Mouse (Mus musculus) CH12.LX (cell line): Measurements from ENCODE around the gene Acot4. TPM values are rescaled to one million over a fixed set of nuclear protein-coding genes. Genes with fewer than 3 reads are reported as not detected.
"Not testable (repeated sequence)": the region's sequence is repeated elsewhere in the genome, so short reads cannot be mapped to it uniquely, and the experiment has no call there.

Source experiments
- DNase-seq: peaks from one replicate; pipeline ENCODE4 v3.0.0-alpha.2; 2013; ENCODE audit errors: extremely low read depth
- H3K27ac ChIP-seq: 2 replicates; pipeline ENCODE4 v1.5.1; 2012; ENCODE audit warnings: low read depth, mild to moderate bottlenecking, control low read depth, moderate library complexity; ENCODE audit not compliant: insufficient read depth
- H3K27me3 ChIP-seq: replicated peaks from 2 replicates; pipeline ENCODE3; 2012; ENCODE audit warnings: inconsistent platforms
- H3K36me3 ChIP-seq, 2 experiments: replicated peaks in 1 of 2; 2 replicates each; pipeline versions ENCODE3 to v1.6.1; 2012; ENCODE audit warnings: inconsistent platforms in 1 of 2, low read length in 1 of 2, mild to moderate bottlenecking in 1 of 2, mixed read lengths in 1 of 2, moderate library complexity in 1 of 2; ENCODE audit not compliant: control insufficient read depth in 1 of 2, insufficient read depth in 1 of 2
- H3K4me1 ChIP-seq, 2 experiments: 2 replicates each; pipeline ENCODE4 v1.6.1; 2012; ENCODE audit warnings: inconsistent platforms in 1 of 2, moderate library complexity in 1 of 2; ENCODE audit not compliant: insufficient read depth in 2 of 2, control insufficient read depth in 1 of 2
- H3K4me2 ChIP-seq: 2 replicates; pipeline ENCODE4 v1.6.1; 2012; ENCODE audit warnings: low read depth, mild to moderate bottlenecking, control low read depth; ENCODE audit not compliant: poor library complexity, insufficient read depth, severe bottlenecking
- H3K4me3 ChIP-seq, 3 experiments: fragments of 150-350 bp in 1 of 3; sonication (generic) in 1 of 3; replicated peaks in 1 of 3; 2 replicates each; pipeline versions ENCODE3 to v1.5.1; 2011 to 2012; ENCODE audit warnings: low read depth in 2 of 3, low read length in 2 of 3, mild to moderate bottlenecking in 2 of 3, moderate library complexity in 2 of 3, control low read depth in 1 of 3, improper control_type of control experiment in 1 of 3, inconsistent platforms in 1 of 3, mixed read lengths in 1 of 3; ENCODE audit not compliant: poor library complexity in 1 of 3
- H3K79me2 ChIP-seq: replicated peaks from 2 replicates; pipeline ENCODE4 v1.6.1; 2012; ENCODE audit warnings: mild to moderate bottlenecking, moderate library complexity; ENCODE audit not compliant: control insufficient read depth, poor library complexity, insufficient read depth, severe bottlenecking; ENCODE audit errors: extremely low read depth
- H3K9ac ChIP-seq: 2 replicates; pipeline ENCODE4 v1.6.1; 2012; ENCODE audit warnings: low read depth, mild to moderate bottlenecking, control low read depth, moderate library complexity; ENCODE audit not compliant: insufficient read depth
- H3K9me3 ChIP-seq: replicated peaks from 2 replicates; pipeline ENCODE3; 2012; ENCODE audit warnings: low read length, inconsistent platforms, mixed read lengths
- BHLHE40 ChIP-seq: IDR thresholded peaks from 2 replicates; pipeline ENCODE4 v1.6.1; 2011; ENCODE audit warnings: mild to moderate bottlenecking, low read depth, low read length, improper control_type of control experiment
- CHD1 ChIP-seq: IDR thresholded peaks from 2 replicates; pipeline ENCODE4 v1.6.1; 2012; ENCODE audit warnings: low read depth, low read length, improper control_type of control experiment, inconsistent platforms
- CTCF ChIP-seq, 2 experiments: IDR thresholded peaks in 1 of 2; conservative IDR thresholded peaks in 1 of 2; 2 replicates each; pipeline ENCODE4 v1.5.1; 2011 to 2012; ENCODE audit warnings: low read depth in 2 of 2, low read length in 2 of 2, improper control_type of control experiment in 1 of 2, inconsistent platforms in 1 of 2, mild to moderate bottlenecking in 1 of 2, moderate library complexity in 1 of 2
- E2F4 ChIP-seq: IDR thresholded peaks from 2 replicates; pipeline ENCODE4 v1.6.1; 2011; ENCODE audit warnings: low read depth, low read length, improper control_type of control experiment; ENCODE audit not compliant: insufficient replicate concordance
- GABPA ChIP-seq: IDR thresholded peaks from 2 replicates; pipeline ENCODE4 v1.6.1; 2012; ENCODE audit warnings: low read depth, low read length, improper control_type of control experiment, inconsistent platforms; ENCODE audit not compliant: insufficient replicate concordance
- JUN ChIP-seq: IDR thresholded peaks from 2 replicates; pipeline ENCODE4 v1.6.1; 2011; ENCODE audit warnings: low read depth, mild to moderate bottlenecking, low read length, improper control_type of control experiment, moderate library complexity; ENCODE audit not compliant: insufficient read depth
- JUND ChIP-seq: conservative IDR thresholded peaks from 2 replicates; pipeline ENCODE4 v1.6.1; 2011; ENCODE audit warnings: low read depth, low read length, improper control_type of control experiment
- KAT2A ChIP-seq: IDR thresholded peaks from 2 replicates; pipeline ENCODE4 v1.6.1; 2012; ENCODE audit warnings: low read length, improper control_type of control experiment, inconsistent platforms; ENCODE audit not compliant: insufficient replicate concordance
- MAX ChIP-seq: IDR thresholded peaks from 2 replicates; pipeline ENCODE4 v1.6.1; 2011; ENCODE audit warnings: low read length, improper control_type of control experiment
- MAZ ChIP-seq: IDR thresholded peaks from 2 replicates; pipeline ENCODE4 v1.6.1; 2012; ENCODE audit warnings: low read depth, mild to moderate bottlenecking, inconsistent platforms, low read length, improper control_type of control experiment, moderate library complexity
- MYC ChIP-seq: IDR thresholded peaks from 2 replicates; pipeline ENCODE4 v1.6.1; 2011; ENCODE audit warnings: low read depth, mild to moderate bottlenecking, improper control_type of control experiment, low read length
- NELFE ChIP-seq: IDR thresholded peaks from 2 replicates; pipeline ENCODE4 v1.6.1; 2011; ENCODE audit warnings: low read depth, low read length, improper control_type of control experiment
- NRF1 ChIP-seq: IDR thresholded peaks from 2 replicates; pipeline ENCODE4 v1.6.1; 2014; ENCODE audit warnings: low read depth, mild to moderate bottlenecking, inconsistent platforms, low read length, improper control_type of control experiment, moderate library complexity
- RAD21 ChIP-seq: IDR thresholded peaks from 2 replicates; pipeline ENCODE4 v1.6.1; 2011; ENCODE audit warnings: low read depth, mild to moderate bottlenecking, low read length, improper control_type of control experiment, moderate library complexity
- SMC3 ChIP-seq: IDR thresholded peaks from 2 replicates; pipeline ENCODE4 v1.6.1; 2011; ENCODE audit warnings: low read depth, low read length, improper control_type of control experiment
- ZC3H11A ChIP-seq: IDR thresholded peaks from 2 replicates; pipeline ENCODE4 v1.6.1; 2012; ENCODE audit warnings: low read depth, mild to moderate bottlenecking, inconsistent platforms, low read length, improper control_type of control experiment
- ZNF384 ChIP-seq: IDR thresholded peaks from 2 replicates; pipeline ENCODE4 v1.6.1; 2012; ENCODE audit warnings: low read depth, low read length, improper control_type of control experiment, inconsistent platforms
- dilution Hi-C: fragments of 300-500 bp; cut with MboI; formaldehyde crosslinking; loops from 2 replicates; pipeline ENCODE4 v1.14.3; 2020; ENCODE audit warnings: low sequenced_read_pairs; ENCODE audit not compliant: extremely low pct_unique_long_range_greater_than_20kb, extremely low pct_ligation_motif_present
- in situ Hi-C: fragments of 300-500 bp; cut with MboI; formaldehyde crosslinking; loops from 3 replicates; pipeline ENCODE4 v1.14.3; 2019; ENCODE audit warnings: low sequenced_read_pairs, low pct_ligation_motif_present, low pct_unique_long_range_greater_than_20kb, mixed read lengths
- polyA plus RNA-seq: library from polyadenylated mRNA; unstranded; fragments of >175 nt; gene quantifications from 2 replicates; pipeline ENCODE4 v1.2.1, GENCODE M21; 2012; ENCODE audit warnings: low read depth; ENCODE audit not compliant: insufficient read length
- total RNA-seq, 2 experiments: library from RNA; depleted of rRNA; stranded (reverse); fragments of 300-350 nt in 1 of 2; fragments of >200 nt in 1 of 2; gene quantifications; 2 replicates each; pipeline ENCODE4 v1.2.3; 2012 to 2014

Gene Acot4
- total and polyA plus RNA-seq, 3 experiments = not detected

DNA sequence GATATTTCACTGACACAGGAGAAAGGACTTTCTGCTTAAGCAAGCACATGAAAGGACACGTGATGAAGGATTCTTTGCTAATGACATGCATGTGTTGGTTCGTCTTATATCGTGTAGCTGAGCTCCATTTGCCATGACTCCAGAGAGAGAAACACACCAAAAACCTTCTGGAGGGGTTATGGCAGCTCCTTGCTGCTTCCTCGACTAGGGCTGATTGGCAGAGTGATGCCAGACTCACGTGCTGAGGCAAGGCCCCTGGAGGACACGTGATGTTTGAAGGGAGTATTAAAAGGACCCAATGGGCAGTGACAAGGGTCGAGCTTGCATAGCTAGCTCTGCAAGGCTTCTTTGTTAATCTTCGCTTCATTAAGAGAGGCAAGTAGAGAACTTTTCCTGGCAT lies 30.1 kb downstream of the Acot4 start:
- Histone ChIP-seq H3K4me2 (no peak overlapping the region), H3K9ac (no peak overlapping the region), H3K27me3 (no peaks in the 10 kb centered on the region), H3K4me3 (no peak overlapping the region), H3K36me3 (no peaks in the 10 kb centered on the region), H3K9me3 (no peaks in the 10 kb centered on the region), H3K4me1 (no peaks in the 10 kb centered on the region), H3K79me2 (no peaks in the 10 kb centered on the region), H3K27ac (no peak overlapping the region)
- DNase-seq = no peak
- in situ Hi-C loops = loop anchor here (25.0 kb wide), 2 partner anchors 106 to 281 kb away; partner anchors contain the start of gene Riox1
- dilution Hi-C loops = no loop called here
- TF ChIP-seq CTCF (conservative IDR thresholded peaks at IDR 0.05 in 1 of 2, IDR thresholded peaks at IDR 0.05 in 1 of 2; ENCODE audit: low read depth in 2 of 2, low read length in 2 of 2) (no peak), MYC (no peak), JUND (no peak), CHD1 (no peak), GABPA (no peak), BHLHE40 (peak; percentile 48)

DNA sequence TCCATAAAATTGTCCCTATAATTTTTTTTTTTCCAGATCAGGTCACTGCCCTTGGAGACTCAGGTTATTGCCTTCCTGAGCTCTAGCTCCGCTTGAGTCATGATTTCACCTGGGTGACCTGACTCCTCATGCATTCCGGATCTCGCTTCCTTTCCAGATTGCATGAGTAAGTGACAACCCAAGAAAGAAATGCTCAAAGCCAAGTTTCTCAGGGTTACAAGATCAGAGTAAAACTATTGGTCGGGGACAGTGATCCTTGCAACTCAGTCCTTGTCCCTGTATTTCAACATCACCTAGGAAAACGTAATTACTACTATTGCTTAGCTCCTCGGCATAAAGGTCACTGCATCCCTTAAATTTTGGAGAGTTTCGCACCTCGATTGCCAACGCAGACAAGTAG lies 30.8 kb downstream of the Acot4 start, which contains the start of gene Acot5:
TSS of gene Acot5 (plus strand) at position 340 of the 400 bp plus-strand sequence.
- no peak within 1 kb of the TSS for H3K9ac ChIP-seq
- H3K27me3 ChIP-seq = no peaks in the 10 kb centered on the region
- TF ChIP-seq BHLHE40 (no peak), E2F4 (no peak), GABPA (no peak), RAD21 (no peak), NELFE (no peak), ZNF384 (no peak), MYC (no peak), ZC3H11A (no peak), SMC3 (no peak), MAZ (no peak), KAT2A (no peak), NRF1 (no peak), MAX (no peak), JUN (no peak)
- dilution Hi-C loops = no loop called here
- no peak within 1 kb of the TSS for H3K27ac ChIP-seq
- no peaks in the 10 kb centered on the region for H3K4me1 ChIP-seq
- in situ Hi-C loops = loop anchor here (25.0 kb wide), 2 partner anchors 107 to 282 kb away; partner anchors contain the start of gene Riox1
- H3K36me3 ChIP-seq = no peaks in the 10 kb centered on the region
- no peak for DNase-seq
- H3K4me3 ChIP-seq = no peak within 1 kb of the TSS
- H3K79me2 ChIP-seq = no peaks in the 10 kb centered on the region
- no peak within 1 kb of the TSS for H3K4me2 ChIP-seq
- H3K9me3 ChIP-seq = no peaks in the 10 kb centered on the region

DNA sequence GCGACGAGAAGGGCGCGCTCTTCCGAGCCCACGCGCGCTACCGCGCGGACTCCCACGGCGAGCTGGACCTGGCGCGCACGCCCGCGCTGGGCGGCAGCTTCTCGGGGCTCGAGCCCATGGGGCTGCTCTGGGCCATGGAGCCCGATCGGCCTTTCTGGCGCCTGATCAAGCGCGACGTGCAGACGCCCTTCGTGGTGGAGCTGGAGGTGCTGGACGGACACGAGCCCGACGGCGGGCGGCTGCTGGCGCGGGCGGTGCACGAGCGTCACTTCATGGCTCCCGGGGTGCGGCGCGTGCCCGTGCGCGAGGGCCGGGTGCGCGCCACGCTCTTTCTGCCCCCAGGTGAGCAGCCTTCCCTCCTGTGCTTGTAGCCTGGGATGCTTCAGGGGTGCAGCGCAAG lies 31.4 kb downstream of the Acot4 start:
- H3K79me2 ChIP-seq, H3K9me3 ChIP-seq, H3K27ac ChIP-seq, H3K27me3 ChIP-seq, dilution Hi-C loops, DNase-seq, H3K4me3 ChIP-seq, H3K9ac ChIP-seq, H3K4me1 ChIP-seq, H3K36me3 ChIP-seq, H3K4me2 ChIP-seq: not testable (repeated sequence)
- in situ Hi-C loops = loop anchor here (25.0 kb wide), 2 partner anchors 107 to 282 kb away; partner anchors contain the start of gene Riox1
